Mouse (Mus musculus): ENCODE data around the gene Ly6c2. TPM values are rescaled to one million over a fixed set of nuclear protein-coding genes. Genes with fewer than 3 reads are reported as not detected.
"Not testable (repeated sequence)": the region's sequence is repeated elsewhere in the genome, so short reads cannot be mapped to it uniquely, and the experiment has no call there.

Ly6c2 gene
- polyA plus RNA-seq, 1 experiment: 15.2 TPM

- TF ChIP-seq CTCF (IDR thresholded peaks at IDR 0.05; ENCODE audit: extremely low read depth, insufficient read length, insufficient replicate concordance, low read depth, low read length) (peak; percentile 54; the same call in 1 of the 2 replicates), POLR2A (IDR thresholded peaks at IDR 0.05; ENCODE audit: low read depth, low read length) (no peak)
- 9% methylated on average over 2 of the region's 2 CpGs for WGBS
- no peak overlapping the region for H3K27ac ChIP-seq (ENCODE audit: insufficient read depth, low read depth, low read length)
- H3K4me1 ChIP-seq (ENCODE audit: control insufficient read depth, insufficient read depth, insufficient read length, low read length): no peaks in the 10 kb centered on the region
- H3K36me3 ChIP-seq (ENCODE audit: control insufficient read depth, insufficient read depth, low read length): no peaks in the 10 kb centered on the region
- H3K27me3 ChIP-seq (ENCODE audit: control insufficient read depth, insufficient read depth, low read length): no peaks in the 10 kb centered on the region
- H3K4me3 ChIP-seq (ENCODE audit: low read depth, low read length): no peak overlapping the region
These were observed 8.3 kb upstream of the Ly6c2 start for GRCm38 (mm10) chr15:75120066-75120465.

DNA sequence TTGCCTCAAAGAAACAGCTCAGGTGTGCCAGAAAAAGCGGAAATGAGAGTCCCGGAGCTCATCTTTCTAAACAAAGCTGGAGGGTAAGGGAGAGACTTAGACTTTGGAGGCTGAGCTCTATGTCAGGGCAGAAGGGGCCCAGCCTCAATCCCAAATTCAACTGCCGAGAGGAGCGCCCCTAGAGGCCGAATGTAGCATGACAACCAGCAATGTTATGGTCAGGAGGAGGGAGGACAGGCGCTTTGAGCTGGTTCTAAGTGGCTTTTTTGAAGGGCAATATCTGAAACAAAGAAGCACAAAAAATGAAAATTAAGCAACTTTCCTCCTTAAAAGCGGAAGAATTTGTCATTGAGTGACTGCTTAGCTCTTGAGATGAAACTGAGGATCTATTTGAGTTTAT, 7.0 kb upstream of the Ly6c2 start:
- H3K4me3 ChIP-seq (ENCODE audit: low read depth, low read length); H3K4me1 ChIP-seq (ENCODE audit: control insufficient read depth, insufficient read depth, insufficient read length, low read length); H3K27ac ChIP-seq (ENCODE audit: insufficient read depth, low read depth, low read length); H3K36me3 ChIP-seq (ENCODE audit: control insufficient read depth, insufficient read depth, low read length); H3K27me3 ChIP-seq (ENCODE audit: control insufficient read depth, insufficient read depth, low read length): not testable (repeated sequence)
- WGBS: 28% methylated on average over 5 of the region's 7 CpGs
- peak; percentile 48; the same call in 1 of the 2 replicates for TF ChIP-seq CTCF (IDR thresholded peaks at IDR 0.05; ENCODE audit: extremely low read depth, insufficient read length, insufficient replicate concordance, low read depth, low read length)

DNA sequence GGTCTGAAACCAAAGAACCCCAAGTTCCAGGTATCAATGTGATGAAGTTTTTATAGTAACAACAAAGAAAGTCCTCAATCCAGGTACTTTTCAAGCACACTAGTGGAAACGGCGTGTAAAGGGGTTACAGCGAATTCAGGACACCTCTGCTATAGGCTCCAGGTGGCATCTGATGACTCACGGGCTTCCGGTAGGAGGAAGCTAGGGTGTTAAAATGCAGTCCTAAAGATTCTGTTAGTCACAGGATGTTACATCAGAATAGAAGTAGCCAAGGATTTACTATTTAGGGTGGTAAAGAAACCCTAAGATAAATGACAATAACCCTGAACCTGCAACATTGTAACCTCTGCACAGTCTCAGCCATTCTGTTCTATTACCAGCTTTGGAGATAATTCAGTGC, 5.7 kb upstream of the Ly6c2 start:
- WGBS: 70% methylated on average over 5 of the region's 5 CpGs
- not testable (repeated sequence) for H3K27me3 ChIP-seq (ENCODE audit: control insufficient read depth, insufficient read depth, low read length); H3K4me1 ChIP-seq (ENCODE audit: control insufficient read depth, insufficient read depth, insufficient read length, low read length); H3K27ac ChIP-seq (ENCODE audit: insufficient read depth, low read depth, low read length); H3K4me3 ChIP-seq (ENCODE audit: low read depth, low read length); H3K36me3 ChIP-seq (ENCODE audit: control insufficient read depth, insufficient read depth, low read length)

DNA sequence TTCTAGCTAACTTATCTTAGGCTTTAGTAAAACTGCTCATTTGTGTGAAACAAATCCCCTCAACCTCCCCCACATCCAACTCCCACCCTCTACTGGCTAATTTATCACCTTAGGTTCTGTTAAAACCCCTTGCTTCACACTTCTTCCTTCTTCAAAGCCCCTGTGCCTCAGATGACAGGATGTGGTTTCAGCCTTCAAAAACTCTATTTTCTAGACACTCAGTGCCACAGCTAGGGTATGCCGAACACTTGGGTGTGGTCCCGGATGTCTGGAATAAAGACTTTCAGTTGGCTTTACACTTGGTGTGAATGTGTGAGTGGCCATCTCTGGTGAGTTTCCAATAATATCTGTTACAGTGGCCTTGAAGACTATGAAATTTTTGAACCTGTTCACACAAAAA, 4.8 kb upstream of the Ly6c2 start:
- 86% methylated on average over 2 of the region's 2 CpGs for WGBS
- no peaks in the 10 kb centered on the region for H3K27me3 ChIP-seq (ENCODE audit: control insufficient read depth, insufficient read depth, low read length)
- TF ChIP-seq CTCF (IDR thresholded peaks at IDR 0.05; ENCODE audit: extremely low read depth, insufficient read length, insufficient replicate concordance, low read depth, low read length) (no peak), POLR2A (IDR thresholded peaks at IDR 0.05; ENCODE audit: low read depth, low read length) (no peak)
- no peaks in the 10 kb centered on the region for H3K4me1 ChIP-seq (ENCODE audit: control insufficient read depth, insufficient read depth, insufficient read length, low read length)
- no peak overlapping the region for H3K27ac ChIP-seq (ENCODE audit: insufficient read depth, low read depth, low read length)
- no peaks in the 10 kb centered on the region for H3K36me3 ChIP-seq (ENCODE audit: control insufficient read depth, insufficient read depth, low read length)
- no peak overlapping the region for H3K4me3 ChIP-seq (ENCODE audit: low read depth, low read length)

DNA sequence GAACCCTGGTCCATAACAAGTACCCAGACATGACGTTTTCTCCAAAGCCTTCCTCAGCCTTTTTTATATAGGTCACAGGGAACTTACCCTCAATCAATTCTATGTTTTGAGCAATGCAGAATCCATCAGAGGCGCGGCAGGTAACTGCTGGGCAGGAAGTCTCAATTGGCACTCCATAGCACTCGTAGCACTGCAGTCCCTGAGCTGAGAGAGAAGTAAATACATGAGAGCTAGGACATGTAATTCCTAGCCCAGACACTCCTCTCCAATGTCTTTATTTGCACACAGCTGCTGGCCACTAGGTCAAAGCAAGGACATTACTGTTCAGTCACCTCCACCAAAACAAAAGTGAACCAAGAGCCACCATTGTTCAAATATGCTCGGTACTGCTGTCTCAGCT, 1.3 kb downstream of the Ly6c2 start:
- not testable (repeated sequence) for H3K27ac ChIP-seq (ENCODE audit: insufficient read depth, low read depth, low read length); H3K4me3 ChIP-seq (ENCODE audit: low read depth, low read length); H3K4me1 ChIP-seq (ENCODE audit: control insufficient read depth, insufficient read depth, insufficient read length, low read length); H3K36me3 ChIP-seq (ENCODE audit: control insufficient read depth, insufficient read depth, low read length); H3K27me3 ChIP-seq (ENCODE audit: control insufficient read depth, insufficient read depth, low read length)
- WGBS: 35% methylated on average over 2 of the region's 5 CpGs

DNA sequence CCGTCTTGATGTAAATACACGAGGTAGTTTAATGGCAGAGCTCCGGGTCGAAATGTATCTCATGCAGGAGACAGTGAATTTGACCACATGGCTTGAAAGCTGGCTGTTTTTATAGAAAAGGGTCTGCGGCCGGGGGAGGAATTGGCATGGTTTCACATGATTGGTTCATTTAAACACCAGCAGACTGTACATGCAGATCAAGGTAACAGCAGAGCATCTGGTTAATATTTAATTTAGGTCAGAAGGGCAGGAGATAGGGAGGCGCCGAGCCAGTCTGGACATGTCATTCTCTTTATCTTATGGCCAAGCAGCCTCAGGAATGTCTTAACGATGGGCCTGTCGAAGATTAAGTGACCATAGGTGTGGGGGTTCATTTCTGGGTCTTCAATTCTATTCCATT, 12.5 kb downstream of the Ly6c2 start:
- no peaks in the 10 kb centered on the region for H3K4me1 ChIP-seq (ENCODE audit: control insufficient read depth, insufficient read depth, insufficient read length, low read length)
- 61% methylated on average over 10 of the region's 10 CpGs for WGBS
- no peaks in the 10 kb centered on the region for H3K27me3 ChIP-seq (ENCODE audit: control insufficient read depth, insufficient read depth, low read length)
- H3K4me3 ChIP-seq (ENCODE audit: low read depth, low read length): no peak overlapping the region
- H3K27ac ChIP-seq (ENCODE audit: insufficient read depth, low read depth, low read length): no peak overlapping the region
- H3K36me3 ChIP-seq (ENCODE audit: control insufficient read depth, insufficient read depth, low read length): no peaks in the 10 kb centered on the region
- TF ChIP-seq CTCF (IDR thresholded peaks at IDR 0.05; ENCODE audit: extremely low read depth, insufficient read length, insufficient replicate concordance, low read depth, low read length) (no peak), POLR2A (IDR thresholded peaks at IDR 0.05; ENCODE audit: low read depth, low read length) (no peak)

GRCm38 (mm10) chr15:75088041-75088440, 23.7 kb downstream of the Ly6c2 start:
- H3K27ac ChIP-seq (ENCODE audit: insufficient read depth, low read depth, low read length); H3K4me1 ChIP-seq (ENCODE audit: control insufficient read depth, insufficient read depth, insufficient read length, low read length); H3K27me3 ChIP-seq (ENCODE audit: control insufficient read depth, insufficient read depth, low read length); H3K4me3 ChIP-seq (ENCODE audit: low read depth, low read length); H3K36me3 ChIP-seq (ENCODE audit: control insufficient read depth, insufficient read depth, low read length): not testable (repeated sequence)
- TF ChIP-seq CTCF (IDR thresholded peaks at IDR 0.05; ENCODE audit: extremely low read depth, insufficient read length, insufficient replicate concordance, low read depth, low read length): peak; percentile 16; the same call in 1 of the 2 replicates
- 4% methylated on average over 2 of the region's 2 CpGs for WGBS

GRCm38 (mm10) chr15:75069965-75070364, 41.8 kb downstream of the Ly6c2 start:
- 64% methylated on average over 4 of the region's 4 CpGs for WGBS
- TF ChIP-seq CTCF (IDR thresholded peaks at IDR 0.05; ENCODE audit: extremely low read depth, insufficient read length, insufficient replicate concordance, low read depth, low read length) (no peak), POLR2A (IDR thresholded peaks at IDR 0.05; ENCODE audit: low read depth, low read length) (no peak)
- H3K4me1 ChIP-seq (ENCODE audit: control insufficient read depth, insufficient read depth, insufficient read length, low read length): no peaks in the 10 kb centered on the region

More at GRCm38 (mm10) chr15:75069965-75070364, 41.8 kb downstream of the Ly6c2 start:
- no peak overlapping the region for H3K4me3 ChIP-seq (ENCODE audit: low read depth, low read length)
- no peaks in the 10 kb centered on the region for H3K27me3 ChIP-seq (ENCODE audit: control insufficient read depth, insufficient read depth, low read length)
- no peak overlapping the region for H3K27ac ChIP-seq (ENCODE audit: insufficient read depth, low read depth, low read length)
- no peaks in the 10 kb centered on the region for H3K36me3 ChIP-seq (ENCODE audit: control insufficient read depth, insufficient read depth, low read length)

Data from small intestine, adult 2 months (tissue).